8 mouse cellular contexts compared by ENCODE assay signal in genomic region chr11:121672990-121673572, GRCm38 (mm10). TPM values are rescaled to one million over a fixed set of nuclear protein-coding genes. Genes with fewer than 3 reads are reported as not detected.
DNase-seq lines count a peak whose midpoint lies in the region; ATAC-seq and TF ChIP-seq lines count a peak whose summit lies in the region.

TSS of gene B3gntl1 (minus strand) at chr11:121673153.

- H3K27me3 ChIP-seq in MEL (ENCODE audit: control insufficient read depth in 1 of 2, insufficient read depth in 2 of 2, low read length in 2 of 2) = no peaks in the 10 kb centered on the region
- H3K27me3 ChIP-seq in cerebellum, adult 2 months (ENCODE audit: control insufficient read depth, insufficient read depth, low read length) = no peaks in the 10 kb centered on the region
- no peaks in the 10 kb centered on the region for H3K27me3 ChIP-seq in forebrain, postnatal 0 days (ENCODE audit: insufficient read depth, low read length)
- no peaks in the 10 kb centered on the region for H3K27me3 ChIP-seq in lung, embryonic 15.5 days

- H3K4me2 ChIP-seq in forebrain, postnatal 0 days (ENCODE audit: low read depth) = peak within 1 kb of the TSS; percentile 64
- H3K4me2 ChIP-seq in lung, embryonic 15.5 days = peak within 1 kb of the TSS; percentile 68

- peak; percentile 100 for ATAC-seq in forebrain, postnatal 0 days
- peak; percentile 100 for ATAC-seq in lung, embryonic 15.5 days (ENCODE audit: borderline replicate concordance, extremely low read depth, low FRiP score, low TSS enrichment)

- peak within 1 kb of the TSS; percentile 79 for H3K27ac ChIP-seq in MEL (ENCODE audit: control insufficient read depth, low read depth, low read length)
- H3K27ac ChIP-seq in cerebellum, adult 2 months (ENCODE audit: insufficient read depth, low read length) = peak within 1 kb of the TSS; percentile 58
- H3K27ac ChIP-seq in forebrain, postnatal 0 days (ENCODE audit: low read depth, low read length) = peak within 1 kb of the TSS; percentile 92
- peak within 1 kb of the TSS; percentile 92 for H3K27ac ChIP-seq in lung, embryonic 15.5 days

- no peaks in the 10 kb centered on the region for H3K9me3 ChIP-seq in MEL (replicated peaks; ENCODE audit: insufficient read depth, low read length)
- no peaks in the 10 kb centered on the region for H3K9me3 ChIP-seq in forebrain, postnatal 0 days (ENCODE audit: low read length)
- H3K9me3 ChIP-seq in lung, embryonic 15.5 days = no peaks in the 10 kb centered on the region

- WGBS in cerebellum, adult 2 months = under 1% methylated on average over 46 of the region's 46 CpGs
- WGBS in forebrain, postnatal 0 days = under 1% methylated on average over 46 of the region's 46 CpGs
- under 1% methylated on average over 46 of the region's 46 CpGs for WGBS in lung, embryonic 15.5 days

- peak; percentile 61 to 97; a peak in 2 of 4 replicates for TF ChIP-seq POLR2A in MEL (IDR thresholded peaks at IDR 0.05; ENCODE audit: control insufficient read depth in 1 of 2, insufficient read depth in 1 of 2, low read depth in 1 of 2, low read length in 2 of 2, poor library complexity in 1 of 2)
- peak; percentile 94 for TF ChIP-seq POLR2A in cerebellum, adult 2 months (IDR thresholded peaks at IDR 0.05; ENCODE audit: borderline replicate concordance, insufficient read depth, low read length)

- peak; percentile 20 for TF ChIP-seq RAD21 in MEL (IDR thresholded peaks at IDR 0.05; ENCODE audit: low read depth, low read length)

- DNase-seq in MEL (ENCODE audit: low read depth, low spot score) = peak; percentile 100
- peak; percentile 99 to 100 for DNase-seq in cerebellum, adult 2 months
- DNase-seq in forebrain, postnatal 0 days = peak; percentile 100
- DNase-seq in heart, postnatal 4 days = peak; percentile 100
- DNase-seq in layer of hippocampus, adult 8-10 months (ENCODE audit: low spot score in 2 of 2) = peak; percentile 99 to 100
- peak; percentile 100 for DNase-seq in ovary, adult 18-20 months (ENCODE audit: low spot score)
- DNase-seq in thymus, postnatal 0 days (ENCODE audit: low spot score) = peak; percentile 99

- no peaks in the 10 kb centered on the region; the same call in 1 of the 2 replicates for H3K79me2 ChIP-seq in MEL (ENCODE audit: control insufficient read depth, insufficient read depth, low read length, poor library complexity)

- TF ChIP-seq CTCF in MEL (IDR thresholded peaks at IDR 0.05 in 2 of 3, conservative IDR thresholded peaks at IDR 0.05 in 1 of 3; ENCODE audit: control insufficient read depth in 1 of 3, insufficient read depth in 1 of 3, low read depth in 2 of 3, low read length in 3 of 3, poor library complexity in 1 of 3, severe bottlenecking in 1 of 3) = peak in 1 of 3 experiments; percentile 24; a peak in 3 of 6 replicates
- no peak for TF ChIP-seq CTCF in cerebellum, adult 2 months (IDR thresholded peaks at IDR 0.05; ENCODE audit: borderline replicate concordance, insufficient read depth, low read depth, low read length)
- no peak; the same call in none of the 2 replicates for TF ChIP-seq CTCF in forebrain, postnatal 0 days (IDR thresholded peaks at IDR 0.05; ENCODE audit: low read depth)

- H3K4me3 ChIP-seq in MEL (ENCODE audit: control insufficient read depth in 1 of 2, insufficient read depth in 1 of 2, low read depth in 2 of 2, low read length in 2 of 2) = peak within 1 kb of the TSS; percentile 70 to 81
- peak within 1 kb of the TSS; percentile 64 for H3K4me3 ChIP-seq in cerebellum, adult 2 months (replicated peaks; ENCODE audit: insufficient read depth, low read depth, low read length)
- peak within 1 kb of the TSS; percentile 67 for H3K4me3 ChIP-seq in forebrain, postnatal 0 days (ENCODE audit: low read depth, low read length)
- H3K4me3 ChIP-seq in lung, embryonic 15.5 days = peak within 1 kb of the TSS; percentile 65

- peak within 1 kb of the TSS; percentile 70 for H3K9ac ChIP-seq in MEL (ENCODE audit: control insufficient read depth, low read depth, low read length, poor library complexity, severe bottlenecking)
- peak within 1 kb of the TSS; percentile 70 for H3K9ac ChIP-seq in forebrain, postnatal 0 days
- H3K9ac ChIP-seq in lung, embryonic 15.5 days = peak within 1 kb of the TSS; percentile 63

- peaks cover 0 to 9% of the 10 kb centered on the region in 2 experiments; a peak in 2 of 4 replicates for H3K36me3 ChIP-seq in MEL (ENCODE audit: control insufficient read depth in 1 of 2, insufficient read depth in 2 of 2, low read length in 2 of 2)
- H3K36me3 ChIP-seq in forebrain, postnatal 0 days (ENCODE audit: insufficient read depth) = 0 out of 2 replicates have a peak, but pooled peaks cover 4% of the 10 kb centered on the region
- no peaks in the 10 kb centered on the region for H3K36me3 ChIP-seq in lung, embryonic 15.5 days

- peak in 1 of 2 experiments; percentile 53; a peak in 2 of 4 replicates for TF ChIP-seq EP300 in MEL (IDR thresholded peaks at IDR 0.05; ENCODE audit: low read depth in 1 of 2, low read length in 2 of 2)

- H3K4me1 ChIP-seq in MEL (ENCODE audit: control insufficient read depth in 1 of 2, insufficient read depth in 2 of 2, low read length in 2 of 2) = peaks cover 6 to 8% of the 10 kb centered on the region in 2 experiments
- 0 out of 2 replicates have a peak, but pooled peaks cover 3% of the 10 kb centered on the region for H3K4me1 ChIP-seq in cerebellum, adult 2 months (ENCODE audit: control insufficient read depth, insufficient read depth, low read length)
- H3K4me1 ChIP-seq in forebrain, postnatal 0 days (ENCODE audit: insufficient read depth) = peaks cover 6% of the 10 kb centered on the region; the same call in 1 of the 2 replicates
- peaks cover 8% of the 10 kb centered on the region for H3K4me1 ChIP-seq in lung, embryonic 15.5 days

TF ChIP-seq in MEL, 35 proteins besides CTCF, POLR2A, EP300 and RAD21 (continues in another document):
- TF ChIP-seq MAFK (IDR thresholded peaks at IDR 0.05; ENCODE audit: borderline replicate concordance, low read depth, low read length) (no peak), JUND (IDR thresholded peaks at IDR 0.05; ENCODE audit: low read depth, low read length) (no peak), ZKSCAN1 (IDR thresholded peaks at IDR 0.05; ENCODE audit: low read depth, low read length) (no peak), GABPA (IDR thresholded peaks at IDR 0.05; ENCODE audit: low read depth, low read length) (peak; percentile 57; the same call in 1 of the 2 replicates), BHLHE40 (IDR thresholded peaks at IDR 0.05; ENCODE audit: borderline replicate concordance, low read depth, low read length) (peak; percentile 69), MYB (IDR thresholded peaks at IDR 0.05; ENCODE audit: low read depth, low read length) (no peak), MYC (IDR thresholded peaks at IDR 0.05; ENCODE audit: low read depth, low read length) (peak; percentile 98), ZC3H11A (IDR thresholded peaks at IDR 0.05; ENCODE audit: low read depth, low read length) (no peak), SMC3 (IDR thresholded peaks at IDR 0.05; ENCODE audit: low read depth, low read length) (peak; percentile 32; the same call in 1 of the 2 replicates), ELF1 (IDR thresholded peaks at IDR 0.05; ENCODE audit: low read depth, low read length) (peak; percentile 91), E2F4 (IDR thresholded peaks at IDR 0.05; ENCODE audit: borderline replicate concordance, low read depth, low read length) (peak; percentile 81; the same call in 1 of the 2 replicates), TAL1 (IDR thresholded peaks at IDR 0.05; ENCODE audit: low read length) (no peak), UBTF (IDR thresholded peaks at IDR 0.05; ENCODE audit: borderline replicate concordance, insufficient read depth, low read depth, low read length) (no peak), MAZ (IDR thresholded peaks at IDR 0.05; ENCODE audit: low read depth, low read length) (peak; percentile 95), ZNF384 (IDR thresholded peaks at IDR 0.05; ENCODE audit: low read depth, low read length) (peak; percentile 63; the same call in 1 of the 2 replicates), RCOR1 (IDR thresholded peaks at IDR 0.05; ENCODE audit: low read depth, low read length) (no peak), TCF12 (IDR thresholded peaks at IDR 0.05; ENCODE audit: low read depth, low read length) (peak; percentile 70; the same call in 1 of the 2 replicates), TBP (IDR thresholded peaks at IDR 0.05; ENCODE audit: low read depth, low read length) (peak; percentile 84), GATA1 (IDR thresholded peaks at IDR 0.05; ENCODE audit: low read depth, low read length) (peak; percentile 13; the same call in 1 of the 2 replicates), SIN3A (IDR thresholded peaks at IDR 0.05; ENCODE audit: low read length) (peak; percentile 93), ZMIZ1 (IDR thresholded peaks at IDR 0.05; ENCODE audit: low read depth, low read length) (peak; percentile 94), NRF1 (IDR thresholded peaks at IDR 0.05; ENCODE audit: insufficient read depth, low read depth, low read length, poor library complexity, severe bottlenecking) (peak; percentile 71), POLR2AphosphoS2 (IDR thresholded peaks at IDR 0.05; ENCODE audit: low read length) (peak; percentile 95), ETS1 (IDR thresholded peaks at IDR 0.05; ENCODE audit: low read depth, low read length) (peak; percentile 67), CHD2 (IDR thresholded peaks at IDR 0.05; ENCODE audit: low read length) (peak; percentile 82), USF1 (IDR thresholded peaks at IDR 0.05; ENCODE audit: low read depth, low read length) (peak; percentile 96), NELFE (IDR thresholded peaks at IDR 0.05; ENCODE audit: low read depth, low read length) (peak; percentile 95), MAX (IDR thresholded peaks at IDR 0.05; ENCODE audit: low read length) (peak; percentile 99), MEF2A (IDR thresholded peaks at IDR 0.05; ENCODE audit: extremely low read depth, insufficient replicate concordance, low read depth, low read length, poor library complexity, severe bottlenecking) (no peak), CHD1 (IDR thresholded peaks at IDR 0.05; ENCODE audit: low read depth, low read length) (no peak)

RNA-seq across cellular contexts. Expression of gene B3gntl1, which starts in this region (rescaled TPM):
- 3.6 and 4.7 TPM in 2 replicates for total RNA-seq in MEL (2012; rRNA removed)
- polyA plus RNA-seq in MEL (2012; ENCODE audit: insufficient read depth in 1 of 2, insufficient read length in 2 of 2, low read depth in 1 of 2, low replicate concordance in 2 of 2, missing spikeins in 1 of 2) = 1 to 10 TPM in 1 of 2 experiments, not detected in 1; 5.6 TPM
- polyA plus RNA-seq in cerebellum, adult 2 months (2012; rRNA removed) = 5.4 and 5.5 TPM in 2 replicates
- 9.3 and 11.0 TPM in 2 replicates for total RNA-seq in forebrain, postnatal 0 days (2014; rRNA removed)
- 5.1 and 6.1 TPM in 2 replicates for polyA plus RNA-seq in forebrain, postnatal 0 days (2015; fragmentation: Nextera tagmentation; extraction: Ambion mirVana)
- 1 to 10 TPM; 4.4 to 4.6 TPM for total RNA-seq in heart, postnatal 4 days (2021)
- 1 to 10 TPM; 6.8 to 8.4 (median 7.9) TPM for total RNA-seq in layer of hippocampus, adult 8-10 months (2022)
- polyA plus RNA-seq in lung, embryonic 15.5 days (2015; fragmentation: Nextera tagmentation; extraction: Ambion mirVana) = 6.9 and 8.0 TPM in 2 replicates
- polyA plus RNA-seq in thymus, postnatal 0 days (2015; fragmentation: Nextera tagmentation; extraction: Ambion mirVana) = 3.7 and 4.4 TPM in 2 replicates

Comparison
In these comparisons a context has a peak if more than half of its experiments do, and no peak if none do; other contexts are left out.
1. Peak in every context shown above with its lines: DNase-seq, ATAC-seq, H3K4me3 ChIP-seq and H3K27ac ChIP-seq.